Mouse (Mus musculus) lung, adult 2 months (tissue): ENCODE results near the gene Oprm1. TPM values are rescaled to one million over a fixed set of nuclear protein-coding genes. Genes with fewer than 3 reads are reported as not detected.

Experiments used
- DNase-seq: peaks from one replicate; pipeline ENCODE4 v3.0.0; 2022
- H3K4me1 ChIP-seq: fragments of 200-500 bp; 2 replicates; pipeline ENCODE4 v1.6.1; 2011; ENCODE audit warnings: low read length; ENCODE audit not compliant: control insufficient read depth, insufficient read depth
- H3K4me3 ChIP-seq: fragments of 200-500 bp; replicated peaks from 2 replicates; pipeline ENCODE3; 2011; ENCODE audit warnings: low read depth, mild to moderate bottlenecking, control low read depth, low read length; ENCODE audit errors: extremely low read depth
- CTCF ChIP-seq: fragments of 200-500 bp; IDR thresholded peaks from 2 replicates; pipeline ENCODE4 v1.5.1; 2011; ENCODE audit warnings: mild to moderate bottlenecking, low read length, control low read depth; ENCODE audit not compliant: insufficient read depth
- POLR2A ChIP-seq: fragments of 200-500 bp; IDR thresholded peaks from 2 replicates; pipeline ENCODE4 v1.6.1; 2011; ENCODE audit warnings: low read depth, mild to moderate bottlenecking, control low read depth, low read length, borderline replicate concordance; ENCODE audit errors: extremely low read depth
- WGBS: fragments of 180-500 bp; shearing (Covaris S2); methylation state at CpG from one replicate; pipeline ENCODE4 v1.1.7; 2018; 5-methylcytosine and 5-hydroxymethylcytosine counted together
- polyA plus RNA-seq: library from polyadenylated mRNA; depleted of rRNA; stranded (reverse); fragments of >200 nt; gene quantifications from 2 replicates; pipeline ENCODE4 v1.2.3, GENCODE M21; 2012; rRNA removed

Oprm1 gene
- polyA plus RNA-seq: not detected in 2 replicates

DNA sequence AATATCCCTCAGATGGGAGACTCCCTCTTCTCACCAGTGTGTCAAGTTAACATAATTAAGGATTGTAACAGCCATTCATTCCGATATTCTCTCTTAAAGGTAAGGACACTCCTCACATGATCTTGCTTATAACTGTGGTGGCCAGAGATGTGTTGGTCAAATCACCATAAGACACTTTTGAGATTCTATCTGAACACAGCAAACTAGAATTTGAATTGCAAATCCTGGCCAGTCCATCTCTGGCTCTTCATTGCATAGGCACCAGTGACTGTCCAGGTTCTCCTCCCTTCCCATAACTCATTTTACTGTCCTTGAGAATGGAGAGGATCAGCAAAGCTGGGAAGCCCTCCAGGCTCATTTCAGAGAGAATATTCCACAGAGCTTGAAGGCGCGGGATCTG, at the start of gene Oprm1:
Gene Oprm1 (plus strand): TSS at position 301 of the 400 bp plus-strand sequence.
- no peak for DNase-seq
- TF ChIP-seq POLR2A (no peak), CTCF (no peak)
- WGBS: 91% methylated on average over 3 of the region's 3 CpGs
- H3K4me3 ChIP-seq: no peak within 1 kb of the TSS
- H3K4me1 ChIP-seq: no peaks in the 10 kb centered on the region

DNA sequence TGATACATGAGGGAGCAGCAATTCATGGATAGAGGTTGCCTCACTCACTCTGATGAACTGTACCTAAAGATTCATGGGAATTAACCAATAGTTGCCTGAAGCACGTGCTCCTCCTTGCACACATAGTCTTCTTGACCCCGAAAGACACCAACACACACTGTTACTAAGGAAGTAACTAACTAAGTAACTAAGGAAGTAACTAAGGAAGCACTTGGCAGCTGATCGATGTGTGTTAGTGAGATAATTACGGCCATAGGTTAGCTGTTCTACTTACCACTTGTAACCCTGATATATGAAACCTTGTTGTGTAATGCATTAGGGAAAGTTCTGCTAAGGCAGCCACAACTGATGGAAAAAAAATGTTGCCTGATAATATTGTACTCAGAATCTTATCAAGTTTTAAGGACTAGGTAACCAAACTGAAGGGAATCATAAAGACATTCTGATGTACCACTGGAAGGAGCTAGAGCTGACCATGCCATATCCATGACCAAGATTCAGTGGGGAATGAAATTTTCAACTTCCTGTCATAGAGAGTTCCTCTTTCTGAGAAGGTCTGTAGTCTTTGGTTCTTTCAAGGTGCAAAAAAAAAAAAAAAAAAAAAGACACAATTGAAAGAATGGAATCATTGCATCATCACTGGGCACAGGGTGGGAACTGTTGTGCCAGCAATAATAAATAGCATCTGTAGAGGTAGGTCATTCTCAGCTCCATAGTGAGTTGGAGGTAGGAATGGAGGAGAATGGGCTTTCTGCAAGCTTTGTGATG, 40.9 kb upstream of the Oprm1 start:
- Histone ChIP-seq H3K4me3 (no peak overlapping the region), H3K4me1 (no peaks in the 10 kb centered on the region)
- WGBS: 44% methylated on average over 4 of the region's 4 CpGs
- no peak for DNase-seq
- TF ChIP-seq POLR2A (no peak), CTCF (no peak)

DNA sequence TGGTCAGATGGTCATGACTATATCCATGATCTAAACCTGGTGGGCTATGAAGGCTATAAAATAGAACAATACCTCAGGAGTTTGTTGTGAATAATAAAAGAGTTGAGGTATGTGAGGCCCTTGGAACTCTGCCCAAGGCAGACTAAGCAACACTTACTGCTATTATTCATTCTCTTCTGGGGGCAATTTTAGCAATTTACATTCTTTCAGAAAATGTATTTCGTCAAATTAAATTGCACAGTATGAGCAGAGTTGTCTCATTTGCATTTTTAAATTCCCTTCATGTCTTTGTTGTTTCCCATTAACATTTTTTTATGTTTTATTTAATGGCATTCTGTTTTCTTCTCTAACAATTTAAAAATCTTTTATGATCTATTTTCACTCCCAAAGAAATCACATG, 34.5 kb upstream of the Oprm1 start:
- TF ChIP-seq CTCF (no peak), POLR2A (no peak)
- no peak overlapping the region for H3K4me3 ChIP-seq
- H3K4me1 ChIP-seq: no peaks in the 10 kb centered on the region
- DNase-seq: no peak
- WGBS: 73% methylated on average over 1 of the region's 1 CpGs

DNA sequence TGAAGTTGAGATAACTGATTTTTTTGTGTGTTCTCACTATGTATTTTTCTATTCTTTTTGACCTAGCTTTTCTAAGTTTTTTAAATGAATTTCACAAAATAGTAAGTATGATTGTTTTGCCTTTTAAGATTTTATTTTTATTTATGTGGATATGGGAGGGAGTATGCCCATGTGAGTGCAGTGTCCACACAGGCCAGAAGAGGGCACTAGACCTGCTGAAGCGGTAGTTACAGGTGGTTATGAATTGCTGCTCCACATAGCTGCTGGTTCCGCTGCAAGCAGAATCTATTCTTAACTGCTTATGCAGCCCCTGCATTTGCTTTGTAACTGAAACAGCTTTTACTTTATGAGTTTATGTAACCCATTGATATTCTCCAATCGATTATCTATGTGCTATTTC, 29.8 kb upstream of the Oprm1 start:
- no peak for TF ChIP-seq POLR2A
- TF ChIP-seq CTCF: no peak
- no peak for DNase-seq
- 91% methylated on average over 3 of the region's 3 CpGs for WGBS
- H3K4me1 ChIP-seq: no peaks in the 10 kb centered on the region
- H3K4me3 ChIP-seq: no peak overlapping the region

DNA sequence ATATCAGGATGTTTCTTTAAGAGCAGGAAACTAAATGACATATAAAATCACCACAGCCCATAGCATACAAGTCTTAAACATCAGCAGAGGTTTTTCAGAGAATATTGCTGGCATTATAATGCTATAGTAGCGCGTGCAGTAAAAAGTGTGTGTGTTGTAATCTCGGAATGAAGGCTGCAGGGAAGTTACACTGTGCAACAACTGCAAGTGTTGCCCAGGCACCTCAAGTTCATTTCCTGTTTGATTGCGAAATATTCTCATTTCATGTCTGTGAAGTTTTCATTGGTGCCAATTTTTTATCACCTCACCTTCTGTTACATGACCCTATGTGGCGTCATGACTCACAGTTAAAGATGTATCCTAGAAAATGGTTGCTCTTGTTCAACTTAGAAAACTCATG, 4.9 kb upstream of the Oprm1 start:
- Histone ChIP-seq H3K4me1 (no peaks in the 10 kb centered on the region), H3K4me3 (no peak overlapping the region)
- TF ChIP-seq CTCF (no peak), POLR2A (no peak)
- DNase-seq: no peak
- WGBS: 79% methylated on average over 5 of the region's 5 CpGs

DNA sequence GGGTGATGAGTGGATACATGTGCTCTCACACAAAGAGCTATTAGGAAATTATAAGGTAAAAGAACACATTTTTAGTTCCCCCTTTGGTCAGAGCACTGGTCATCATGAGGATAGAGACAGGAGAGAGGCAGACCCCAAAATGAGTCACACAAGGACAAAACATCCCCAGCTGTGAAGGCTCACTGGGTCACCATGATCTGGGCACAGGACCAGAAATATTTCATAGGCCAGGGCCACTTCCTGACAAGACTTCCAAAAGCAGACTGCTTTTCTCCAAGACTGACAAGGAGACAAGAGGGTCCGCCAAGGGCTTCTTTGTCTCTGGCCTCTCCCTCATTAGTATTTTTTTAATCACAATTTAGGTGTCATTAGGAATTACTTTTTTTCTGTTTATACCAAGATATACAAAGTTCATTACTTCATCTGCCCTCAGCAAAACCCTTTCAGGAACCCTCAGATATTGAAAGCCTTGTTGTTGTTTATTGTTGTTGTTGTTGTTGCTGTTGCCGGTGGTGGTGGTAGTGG, 3.0 kb downstream of the Oprm1 start, which contains the start of gene Gm10945:
Gene Gm10945 (minus strand): TSS at position 475 of the 525 bp plus-strand sequence.
- TF ChIP-seq CTCF (no peak), POLR2A (no peak)
- 69% methylated on average over 2 of the region's 2 CpGs for WGBS
- no peak for DNase-seq
- H3K4me1 ChIP-seq: no peaks in the 10 kb centered on the region
- H3K4me3 ChIP-seq: no peak within 1 kb of the TSS

DNA sequence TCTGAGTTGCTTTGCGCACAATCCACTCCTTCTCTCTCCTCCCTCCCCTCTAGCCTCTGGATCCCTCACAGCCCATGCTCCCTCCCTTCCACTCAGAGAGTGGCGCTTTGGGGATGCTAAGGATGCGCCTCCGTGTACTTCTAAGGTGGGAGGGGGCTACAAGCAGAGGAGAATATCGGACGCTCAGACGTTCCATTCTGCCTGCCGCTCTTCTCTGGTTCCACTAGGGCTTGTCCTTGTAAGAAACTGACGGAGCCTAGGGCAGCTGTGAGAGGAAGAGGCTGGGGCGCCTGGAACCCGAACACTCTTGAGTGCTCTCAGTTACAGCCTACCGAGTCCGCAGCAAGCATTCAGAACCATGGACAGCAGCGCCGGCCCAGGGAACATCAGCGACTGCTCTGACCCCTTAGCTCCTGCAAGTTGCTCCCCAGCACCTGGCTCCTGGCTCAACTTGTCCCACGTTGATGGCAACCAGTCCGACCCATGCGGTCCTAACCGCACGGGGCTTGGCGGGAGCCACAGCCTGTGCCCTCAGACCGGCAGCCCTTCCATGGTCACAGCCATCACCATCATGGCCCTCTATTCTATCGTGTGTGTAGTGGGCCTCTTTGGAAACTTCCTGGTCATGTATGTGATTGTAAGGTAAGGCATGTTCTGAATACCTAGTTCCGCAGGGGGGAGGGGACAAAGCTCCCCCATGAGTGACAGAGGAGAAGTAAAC, 30.4 kb downstream of the Oprm1 start:
- Histone ChIP-seq H3K4me1 (no peaks in the 10 kb centered on the region), H3K4me3 (no peak overlapping the region)
- no peak for DNase-seq
- no peak for TF ChIP-seq CTCF
- no peak for TF ChIP-seq POLR2A
- 7% methylated on average over 25 of the region's 25 CpGs for WGBS

DNA sequence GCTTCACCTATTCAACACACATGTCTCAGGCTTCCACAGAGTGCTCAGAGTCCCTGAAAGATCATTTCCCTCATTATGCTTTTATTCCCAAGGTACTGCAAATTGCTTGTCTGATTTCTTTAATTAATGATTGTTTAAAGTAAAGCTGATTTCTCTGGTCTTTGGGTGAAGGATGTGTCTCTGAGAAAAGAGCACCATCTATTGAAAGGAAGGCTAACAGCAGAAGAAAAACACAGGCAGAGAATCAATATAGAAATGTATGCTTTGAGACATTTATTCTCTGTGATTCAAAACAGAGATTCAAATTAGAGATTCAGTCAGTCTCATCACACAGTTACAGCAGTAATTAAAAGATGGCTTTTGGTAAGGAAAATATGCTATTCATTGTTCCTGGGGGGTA, 31.9 kb downstream of the Oprm1 start:
- Histone ChIP-seq H3K4me1 (no peaks in the 10 kb centered on the region), H3K4me3 (no peak overlapping the region)
- TF ChIP-seq POLR2A (no peak), CTCF (no peak)
- DNase-seq: no peak

DNA sequence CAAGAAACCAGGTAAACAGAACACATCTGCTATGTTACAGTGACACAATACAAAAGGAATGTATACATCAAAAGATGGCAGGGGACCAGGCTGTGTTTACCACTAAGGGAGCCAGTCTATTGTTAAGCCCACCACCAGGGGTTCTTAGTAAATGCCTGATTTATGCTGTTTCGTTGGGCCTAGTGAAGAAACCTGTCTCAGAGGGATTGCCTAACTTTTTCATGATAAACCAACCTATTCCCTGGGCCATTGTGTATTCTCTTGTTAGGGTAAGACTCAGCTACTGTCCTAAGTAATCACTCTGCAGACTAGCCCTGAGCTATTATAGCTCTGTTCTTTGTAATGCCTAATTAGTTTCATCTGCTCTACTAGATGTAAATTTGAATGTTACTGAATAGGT, 62.3 kb downstream of the Oprm1 start:
- TF ChIP-seq POLR2A (no peak), CTCF (no peak)
- no peak overlapping the region for H3K4me3 ChIP-seq
- DNase-seq: no peak
- WGBS: 32% methylated on average over 1 of the region's 1 CpGs
- no peaks in the 10 kb centered on the region for H3K4me1 ChIP-seq
